Mouse (Mus musculus): ENCODE measurements around the gene Slc43a2. TPM values are rescaled to one million over a fixed set of nuclear protein-coding genes. Genes with fewer than 3 reads are reported as not detected.
A peak's percentile ranks its signal among the peaks of the same experiment; 100 is the strongest.

Gene Slc43a2
- polyA plus RNA-seq, 1 experiment from 2014 or later, result 3.2 TPM

- H3K27ac ChIP-seq (replicated peaks; ENCODE audit: low read depth, low read length), result no peak overlapping the region
- no peak overlapping the region for H3K4me3 ChIP-seq (ENCODE audit: low read depth, low read length)
- H3K9me3 ChIP-seq (replicated peaks; ENCODE audit: control insufficient read depth, low read length), result no peaks in the 10 kb centered on the region
- 61% methylated on average over 9 of the region's 9 CpGs for WGBS
- H3K4me1 ChIP-seq (ENCODE audit: control insufficient read depth, insufficient read depth, low read length), result peaks cover 1% of the 10 kb centered on the region
- no peak overlapping the region for H3K4me2 ChIP-seq (ENCODE audit: low read depth, low read length)
- H3K27me3 ChIP-seq (ENCODE audit: control insufficient read depth, insufficient read depth, low read length), result no peaks in the 10 kb centered on the region
- DNase-seq (ENCODE audit: low spot score), result no peak
- no peak overlapping the region for H3K9ac ChIP-seq (replicated peaks; ENCODE audit: low read length)
- no peaks in the 10 kb centered on the region; the same call in none of the 2 replicates for H3K36me3 ChIP-seq (replicated peaks; ENCODE audit: control insufficient read depth, insufficient read depth, low read depth, low read length)
- ATAC-seq (replicated peaks; ENCODE audit: insufficient number of reproducible peaks, low FRiP score, low TSS enrichment, low read depth), result no peak
These were observed 36.0 kb downstream of the Slc43a2 start for GRCm38 (mm10) chr11:75567346-75568114.

GRCm38 (mm10) chr11:75568115-75568511 lies 36.6 kb downstream of the Slc43a2 start:
- H3K27ac ChIP-seq (replicated peaks; ENCODE audit: low read depth, low read length), result no peak overlapping the region
- H3K9ac ChIP-seq (replicated peaks; ENCODE audit: low read length), result no peak overlapping the region
- H3K4me1 ChIP-seq (ENCODE audit: control insufficient read depth, insufficient read depth, low read length), result peaks cover 7% of the 10 kb centered on the region
- H3K36me3 ChIP-seq (replicated peaks; ENCODE audit: control insufficient read depth, insufficient read depth, low read depth, low read length), result no peaks in the 10 kb centered on the region; the same call in none of the 2 replicates
- no peak overlapping the region for H3K4me2 ChIP-seq (ENCODE audit: low read depth, low read length)
- H3K4me3 ChIP-seq (ENCODE audit: low read depth, low read length), result no peak overlapping the region
- 82% methylated on average over 6 of the region's 6 CpGs for WGBS
- H3K9me3 ChIP-seq (replicated peaks; ENCODE audit: control insufficient read depth, low read length), result no peaks in the 10 kb centered on the region
- ATAC-seq (replicated peaks; ENCODE audit: insufficient number of reproducible peaks, low FRiP score, low TSS enrichment, low read depth) (no peak), DNase-seq (ENCODE audit: low spot score) (no peak)
- H3K27me3 ChIP-seq (ENCODE audit: control insufficient read depth, insufficient read depth, low read length), result no peaks in the 10 kb centered on the region

DNA sequence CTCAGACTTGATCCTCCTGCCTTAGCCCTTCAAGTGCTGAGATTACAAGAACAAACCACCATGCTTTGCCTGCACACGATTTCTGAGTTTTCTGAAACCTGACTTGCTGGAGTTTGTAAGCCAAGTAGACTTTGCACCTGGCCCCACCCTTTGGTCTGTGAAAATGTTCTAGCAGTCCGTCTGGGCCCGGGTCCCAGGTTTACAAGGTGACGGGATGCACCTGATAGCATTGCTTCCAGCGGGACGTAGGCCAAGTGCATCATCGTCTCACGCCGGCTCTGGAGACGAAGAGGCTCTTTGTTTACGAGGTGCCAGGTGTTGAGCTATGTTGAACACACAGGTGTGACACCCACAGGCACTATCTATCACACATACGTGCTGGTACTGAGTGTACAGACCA lies 37.5 kb downstream of the Slc43a2 start:
- no peak for ATAC-seq (replicated peaks; ENCODE audit: insufficient number of reproducible peaks, low FRiP score, low TSS enrichment, low read depth)
- no peak overlapping the region for H3K4me3 ChIP-seq (ENCODE audit: low read depth, low read length)
- no peak overlapping the region for H3K27ac ChIP-seq (replicated peaks; ENCODE audit: low read depth, low read length)
- no peaks in the 10 kb centered on the region; the same call in none of the 2 replicates for H3K36me3 ChIP-seq (replicated peaks; ENCODE audit: control insufficient read depth, insufficient read depth, low read depth, low read length)
- WGBS, result 93% methylated on average over 12 of the region's 12 CpGs
- H3K9ac ChIP-seq (replicated peaks; ENCODE audit: low read length), result no peak overlapping the region
- H3K9me3 ChIP-seq (replicated peaks; ENCODE audit: control insufficient read depth, low read length), result no peaks in the 10 kb centered on the region
- no peak for DNase-seq (ENCODE audit: low spot score)
- H3K4me2 ChIP-seq (ENCODE audit: low read depth, low read length), result no peak overlapping the region
- H3K4me1 ChIP-seq (ENCODE audit: control insufficient read depth, insufficient read depth, low read length), result peaks cover 7% of the 10 kb centered on the region
- no peaks in the 10 kb centered on the region for H3K27me3 ChIP-seq (ENCODE audit: control insufficient read depth, insufficient read depth, low read length)

DNA sequence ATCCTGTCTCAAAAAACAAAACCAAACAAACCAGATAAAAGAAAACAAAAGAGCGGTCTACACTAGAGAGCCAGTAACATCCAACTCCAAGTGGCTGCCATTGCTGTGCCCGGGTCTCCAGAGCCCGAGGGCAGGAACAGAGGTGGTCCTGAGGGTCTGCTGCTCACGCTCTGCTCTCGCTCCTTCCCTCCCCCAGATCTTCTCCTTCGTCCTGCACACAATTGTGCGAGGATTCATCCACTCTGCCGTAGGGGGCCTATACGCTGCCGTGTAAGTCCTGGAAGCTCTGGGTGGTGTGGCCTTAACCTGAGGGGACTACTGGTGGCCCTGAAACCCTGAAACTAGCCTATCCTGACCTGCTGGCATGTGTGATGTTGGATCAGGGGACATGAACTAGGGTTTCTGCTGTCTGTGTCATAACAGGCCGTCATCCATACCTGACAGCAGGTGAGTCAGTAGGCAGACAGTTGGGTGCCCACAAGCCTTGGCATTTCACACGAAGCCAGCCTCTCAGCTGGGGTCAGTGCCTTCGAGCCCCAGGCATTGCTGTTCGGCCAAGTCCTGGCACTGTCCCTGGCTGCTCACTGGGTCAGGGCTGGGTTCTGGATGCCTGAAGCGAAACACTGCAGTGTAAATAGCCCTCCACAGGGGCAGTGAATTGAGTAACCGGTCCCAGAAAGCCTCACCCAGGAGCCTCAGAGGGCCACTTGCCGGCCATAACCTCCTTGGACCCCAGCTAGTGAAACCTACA lies 39.1 kb downstream of the Slc43a2 start:
- no peak overlapping the region for H3K4me2 ChIP-seq (ENCODE audit: low read depth, low read length)

DNA sequence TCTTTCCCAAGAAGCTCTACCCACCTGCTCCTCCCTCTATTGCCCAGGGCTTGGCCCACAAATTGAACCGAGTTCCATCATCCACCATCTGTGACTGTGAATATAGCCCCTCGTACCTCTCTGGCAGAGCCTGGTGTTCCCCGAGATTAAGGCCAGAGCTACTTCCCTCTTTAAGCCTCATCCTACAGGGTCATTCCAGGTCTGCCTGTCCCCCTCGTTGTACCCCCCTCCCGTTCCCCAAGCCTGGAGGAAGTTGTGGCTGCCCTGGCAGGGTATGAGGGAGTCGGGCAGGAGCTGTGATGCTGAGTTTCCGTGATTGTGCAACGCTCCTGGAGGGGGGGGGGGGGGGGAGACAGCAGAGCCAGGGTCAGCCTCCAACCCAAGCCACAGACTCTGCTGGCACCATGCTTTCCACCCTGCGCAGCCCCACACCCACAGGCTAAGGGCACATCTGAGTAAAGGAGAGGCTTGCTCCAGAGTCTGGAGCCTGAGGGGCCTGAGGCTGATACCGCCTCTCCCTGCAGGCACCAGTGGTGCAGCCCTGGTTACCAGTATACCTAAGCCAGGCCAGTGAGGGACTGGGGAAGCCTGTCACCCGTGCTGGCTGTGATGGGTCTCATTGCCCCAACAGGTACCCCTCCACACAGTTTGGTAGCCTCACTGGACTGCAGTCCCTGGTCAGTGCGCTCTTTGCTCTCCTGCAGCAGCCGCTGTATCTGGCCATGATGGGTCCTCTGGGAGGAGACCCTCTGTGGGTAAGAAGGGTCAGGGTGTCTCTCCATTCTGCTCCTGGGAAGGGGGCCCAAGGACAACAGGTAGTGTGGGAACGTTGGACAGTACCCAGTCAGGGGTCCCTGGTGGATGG lies 39.9 kb downstream of the Slc43a2 start:
- H3K9ac ChIP-seq (replicated peaks; ENCODE audit: low read length), result no peak overlapping the region
- no peak overlapping the region for H3K27ac ChIP-seq (replicated peaks; ENCODE audit: low read depth, low read length)
- WGBS, result 61% methylated on average over 12 of the region's 14 CpGs
- peaks cover 7% of the 10 kb centered on the region for H3K4me1 ChIP-seq (ENCODE audit: control insufficient read depth, insufficient read depth, low read length)
- H3K4me3 ChIP-seq (ENCODE audit: low read depth, low read length), result no peak overlapping the region
- H3K9me3 ChIP-seq (replicated peaks; ENCODE audit: control insufficient read depth, low read length), result no peaks in the 10 kb centered on the region
- ATAC-seq (replicated peaks; ENCODE audit: insufficient number of reproducible peaks, low FRiP score, low TSS enrichment, low read depth) (no peak), DNase-seq (ENCODE audit: low spot score) (no peak)
- H3K27me3 ChIP-seq (ENCODE audit: control insufficient read depth, insufficient read depth, low read length), result no peaks in the 10 kb centered on the region; the same call in 1 of the 2 replicates
- no peaks in the 10 kb centered on the region; the same call in none of the 2 replicates for H3K36me3 ChIP-seq (replicated peaks; ENCODE audit: control insufficient read depth, insufficient read depth, low read depth, low read length)
- no peak overlapping the region for H3K4me2 ChIP-seq (ENCODE audit: low read depth, low read length)

More for the DNA sequence above, 39.1 kb downstream of the Slc43a2 start:
- WGBS, result 87% methylated on average over 17 of the region's 17 CpGs
- no peaks in the 10 kb centered on the region for H3K9me3 ChIP-seq (replicated peaks; ENCODE audit: control insufficient read depth, low read length)
- no peak overlapping the region for H3K27ac ChIP-seq (replicated peaks; ENCODE audit: low read depth, low read length)
- no peak overlapping the region for H3K4me3 ChIP-seq (ENCODE audit: low read depth, low read length)
- H3K27me3 ChIP-seq (ENCODE audit: control insufficient read depth, insufficient read depth, low read length), result no peaks in the 10 kb centered on the region; the same call in 1 of the 2 replicates
- ATAC-seq (replicated peaks; ENCODE audit: insufficient number of reproducible peaks, low FRiP score, low TSS enrichment, low read depth), result no peak
- no peaks in the 10 kb centered on the region; the same call in none of the 2 replicates for H3K36me3 ChIP-seq (replicated peaks; ENCODE audit: control insufficient read depth, insufficient read depth, low read depth, low read length)
- DNase-seq (ENCODE audit: low spot score), result no peak
- H3K4me1 ChIP-seq (ENCODE audit: control insufficient read depth, insufficient read depth, low read length), result peaks cover 7% of the 10 kb centered on the region
- H3K9ac ChIP-seq (replicated peaks; ENCODE audit: low read length), result no peak overlapping the region

DNA sequence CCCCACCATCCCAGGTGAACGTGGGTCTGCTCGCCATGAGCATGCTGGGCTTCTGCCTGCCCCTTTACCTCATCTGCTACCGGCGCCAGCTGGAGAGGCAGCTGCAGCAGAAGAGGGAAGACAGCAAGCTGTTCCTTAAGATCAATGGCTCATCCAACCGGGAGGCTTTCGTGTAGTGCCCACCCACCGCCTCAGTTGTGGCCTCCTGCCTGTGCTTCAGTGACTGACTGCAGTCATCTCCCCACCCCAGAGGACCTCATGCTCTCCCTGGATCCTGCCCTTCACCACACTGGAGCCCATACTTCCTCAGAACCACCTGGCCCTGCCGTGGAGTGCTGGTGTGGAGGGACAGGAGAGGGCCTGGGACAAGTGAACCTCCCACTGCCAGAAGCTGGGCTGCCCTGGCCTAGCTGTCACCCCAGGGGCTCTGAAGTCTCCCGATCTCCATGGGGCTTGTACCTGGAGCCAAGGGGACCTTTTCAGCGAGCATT lies 40.9 kb downstream of the Slc43a2 start:
- Histone ChIP-seq H3K4me1 (ENCODE audit: control insufficient read depth, insufficient read depth, low read length) (peaks cover 7% of the 10 kb centered on the region), H3K36me3 (replicated peaks; ENCODE audit: control insufficient read depth, insufficient read depth, low read depth, low read length) (no peaks in the 10 kb centered on the region; the same call in none of the 2 replicates), H3K4me2 (ENCODE audit: low read depth, low read length) (peak overlapping the region; percentile 13), H3K9me3 (replicated peaks; ENCODE audit: control insufficient read depth, low read length) (no peaks in the 10 kb centered on the region), H3K27ac (replicated peaks; ENCODE audit: low read depth, low read length) (no peak overlapping the region; the same call in 1 of the 2 replicates), H3K9ac (replicated peaks; ENCODE audit: low read length) (peak overlapping the region; percentile 48), H3K27me3 (ENCODE audit: control insufficient read depth, insufficient read depth, low read length) (no peaks in the 10 kb centered on the region; the same call in 1 of the 2 replicates), H3K4me3 (ENCODE audit: low read depth, low read length) (no peak overlapping the region)
- 18% methylated on average over 10 of the region's 10 CpGs for WGBS
- DNase-seq (ENCODE audit: low spot score) (no peak), ATAC-seq (replicated peaks; ENCODE audit: insufficient number of reproducible peaks, low FRiP score, low TSS enrichment, low read depth) (peak; percentile 36; the same call in 1 of the 2 replicates)

DNA sequence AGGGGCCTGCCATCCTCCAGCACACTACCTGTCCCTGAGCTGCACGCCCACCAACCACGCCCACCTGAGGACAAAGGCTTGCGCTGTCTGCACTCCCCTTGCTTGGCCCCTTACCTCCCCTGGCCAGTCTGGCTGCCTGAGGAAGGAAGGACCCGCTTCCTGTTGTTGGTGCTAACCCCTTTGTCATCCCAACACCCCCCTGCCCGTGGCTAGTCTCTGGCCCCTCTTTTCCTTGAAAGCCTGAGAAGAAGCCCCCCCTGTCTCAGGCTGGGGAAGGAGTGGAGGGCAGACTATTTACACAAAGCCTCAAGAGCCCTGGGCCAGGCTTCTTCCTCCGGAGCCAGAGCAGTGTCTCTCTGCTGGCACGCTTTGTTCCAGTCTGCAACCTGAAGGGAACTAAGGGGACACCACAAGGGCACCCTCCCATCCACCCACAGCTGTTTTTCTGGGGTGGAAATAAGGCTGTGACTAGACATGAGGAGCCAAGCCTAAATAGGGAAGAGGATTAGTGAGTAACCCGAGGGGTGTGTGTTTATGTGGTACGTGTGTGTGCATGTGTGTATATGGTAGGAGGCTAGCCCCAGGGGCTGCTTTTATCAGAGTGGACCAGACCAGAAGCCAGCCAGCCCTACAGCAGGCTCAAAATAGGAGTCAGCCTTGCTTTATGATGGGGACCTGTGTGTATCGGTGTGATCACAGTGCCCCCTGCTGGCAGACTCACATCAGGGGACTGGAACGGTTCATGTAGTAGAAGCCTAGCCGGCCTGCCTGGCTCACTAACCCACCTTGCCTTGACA lies 41.6 kb downstream of the Slc43a2 start:
- peak; percentile 89 for ATAC-seq (replicated peaks; ENCODE audit: insufficient number of reproducible peaks, low FRiP score, low TSS enrichment, low read depth)
- H3K9ac ChIP-seq (replicated peaks; ENCODE audit: low read length), result peak overlapping the region; percentile 48

More for the DNA sequence above, 41.6 kb downstream of the Slc43a2 start:
- H3K27me3 ChIP-seq (ENCODE audit: control insufficient read depth, insufficient read depth, low read length), result no peaks in the 10 kb centered on the region; the same call in 1 of the 2 replicates
- DNase-seq (ENCODE audit: low spot score), result peak; percentile 94
- H3K36me3 ChIP-seq (replicated peaks; ENCODE audit: control insufficient read depth, insufficient read depth, low read depth, low read length), result no peaks in the 10 kb centered on the region; the same call in none of the 2 replicates
- H3K4me3 ChIP-seq (ENCODE audit: low read depth, low read length), result no peak overlapping the region
- no peaks in the 10 kb centered on the region for H3K9me3 ChIP-seq (replicated peaks; ENCODE audit: control insufficient read depth, low read length)
- WGBS, result 5% methylated on average over 12 of the region's 12 CpGs
- peak overlapping the region; percentile 10 for H3K4me2 ChIP-seq (ENCODE audit: low read depth, low read length)
- peaks cover 7% of the 10 kb centered on the region for H3K4me1 ChIP-seq (ENCODE audit: control insufficient read depth, insufficient read depth, low read length)
- H3K27ac ChIP-seq (replicated peaks; ENCODE audit: low read depth, low read length), result peak overlapping the region; percentile 62; the same call in 1 of the 2 replicates
